Mouse (Mus musculus) neural tube, embryonic 13.5 days (tissue): Measurements from ENCODE around the gene Gm20662. TPM values are rescaled to one million over a fixed set of nuclear protein-coding genes. Genes with fewer than 3 reads are reported as not detected.
A peak's percentile ranks its signal among the peaks of the same experiment; 100 is the strongest.

Experiments used
- ATAC-seq: fragments of 200-750 bp; cut with Nextera tagmentation; 2 replicates; pipeline ENCODE4 v1.8.0; 2017; ENCODE audit warnings: low read depth, mild to moderate bottlenecking, moderate TSS enrichment, moderate library complexity
- H3K27ac ChIP-seq: fragments of 300-500 bp; sonication (generic); replicated peaks from 2 replicates; pipeline ENCODE4 v1.5.1; 2015; ENCODE audit warnings: moderate library complexity, mild to moderate bottlenecking, inconsistent platforms
- H3K27me3 ChIP-seq: fragments of 300-500 bp; sonication (generic); 2 replicates; pipeline ENCODE4 v1.6.1; 2015; ENCODE audit warnings: mild to moderate bottlenecking, inconsistent platforms
- H3K36me3 ChIP-seq: fragments of 300-500 bp; sonication (generic); 2 replicates; pipeline ENCODE4 v1.6.1; 2015; ENCODE audit warnings: mild to moderate bottlenecking, inconsistent platforms
- H3K4me1 ChIP-seq: fragments of 300-500 bp; sonication (generic); replicated peaks from 2 replicates; pipeline ENCODE4 v1.6.1; 2015; ENCODE audit warnings: inconsistent platforms
- H3K4me2 ChIP-seq: fragments of 300-500 bp; sonication (generic); 2 replicates; pipeline ENCODE4 v1.6.1; 2015; ENCODE audit warnings: inconsistent platforms, mild to moderate bottlenecking, moderate library complexity
- H3K4me3 ChIP-seq: fragments of 300-500 bp; sonication (generic); 2 replicates; pipeline ENCODE4 v1.5.1; 2015; ENCODE audit warnings: mild to moderate bottlenecking, inconsistent platforms
- H3K9ac ChIP-seq: fragments of 300-500 bp; sonication (generic); 2 replicates; pipeline ENCODE4 v1.6.1; 2015; ENCODE audit warnings: moderate library complexity, mild to moderate bottlenecking, inconsistent platforms
- H3K9me3 ChIP-seq: fragments of 300-500 bp; sonication (generic); 2 replicates; pipeline ENCODE4 v1.6.1; 2016; ENCODE audit warnings: inconsistent platforms
- WGBS: fragments of 180-500 bp; shearing (Covaris S2); methylation state at CpG from one replicate; pipeline ENCODE4 v1.1.7; 2015; 5-methylcytosine and 5-hydroxymethylcytosine counted together
- polyA plus RNA-seq: library from polyadenylated mRNA; unstranded; fragments of >200 nt; fragmentation: Nextera tagmentation; extraction: Ambion mirVana; gene quantifications from 2 replicates; pipeline ENCODE4 v1.2.1, GENCODE M21; 2015

Gm20662 gene
- polyA plus RNA-seq, 1 experiment from 2014 or later: not detected

DNA sequence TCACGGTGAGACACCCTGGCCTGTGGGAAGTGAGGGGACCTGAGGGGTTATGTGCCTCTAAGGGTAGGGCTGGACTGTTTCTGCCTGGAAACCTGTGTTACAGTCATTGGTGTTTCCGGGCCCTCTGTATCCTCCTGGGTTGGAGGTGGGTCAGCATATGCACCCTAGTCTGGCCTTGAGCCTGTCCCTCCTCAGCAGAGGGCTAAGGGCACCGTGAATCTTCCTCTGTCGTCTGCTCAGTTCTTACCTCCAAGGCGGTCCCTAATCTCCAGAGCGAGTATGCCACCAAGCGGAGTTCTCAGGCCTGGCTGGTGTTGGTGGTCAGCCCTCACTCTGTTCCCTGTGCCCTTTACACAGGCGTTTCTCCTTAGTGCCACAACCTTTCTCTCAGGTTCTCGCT lies 33.2 kb upstream of the Gm20662 start:
- WGBS: 94% methylated on average over 9 of the region's 9 CpGs

DNA sequence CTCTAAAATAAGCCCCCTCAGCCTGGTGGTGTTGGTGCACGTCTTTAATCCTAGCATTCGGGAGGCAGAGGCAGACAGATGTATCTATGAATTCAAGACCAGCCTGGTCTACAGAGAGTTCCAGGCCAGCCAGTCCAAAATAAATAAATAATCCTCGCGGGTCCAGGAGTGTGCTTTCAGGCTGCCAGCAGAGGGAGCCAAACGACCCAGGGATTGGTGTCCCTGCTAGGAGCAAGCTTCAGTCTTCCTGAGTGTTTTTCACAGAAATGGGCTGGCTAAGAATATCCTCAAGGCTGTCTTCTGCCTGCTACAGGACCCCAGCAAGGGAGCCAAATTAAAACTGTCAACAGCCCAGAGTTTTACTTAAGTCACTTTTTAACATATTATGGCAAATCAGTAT lies 32.4 kb upstream of the Gm20662 start:
- Histone ChIP-seq H3K27me3 (no peaks in the 10 kb centered on the region), H3K9ac (no peak overlapping the region), H3K9me3 (no peaks in the 10 kb centered on the region), H3K36me3 (peaks cover 12% of the 10 kb centered on the region; the same call in 1 of the 2 replicates), H3K4me3 (no peak overlapping the region), H3K27ac (no peak overlapping the region), H3K4me1 (peaks cover 12% of the 10 kb centered on the region), H3K4me2 (no peak overlapping the region)
- ATAC-seq: 0 out of 2 replicates have a peak, but pooled peaks have one; percentile 57
- 29% methylated on average over 5 of the region's 5 CpGs for WGBS

More for the DNA sequence above, 33.2 kb upstream of the Gm20662 start:
- H3K4me2 ChIP-seq: no peak overlapping the region
- ATAC-seq: no peak
- no peaks in the 10 kb centered on the region for H3K27me3 ChIP-seq
- H3K4me1 ChIP-seq: peaks cover 12% of the 10 kb centered on the region
- H3K36me3 ChIP-seq: peaks cover 12% of the 10 kb centered on the region; the same call in 1 of the 2 replicates
- H3K9ac ChIP-seq: no peak overlapping the region
- no peak overlapping the region for H3K27ac ChIP-seq
- H3K4me3 ChIP-seq: no peak overlapping the region
- H3K9me3 ChIP-seq: no peaks in the 10 kb centered on the region

DNA sequence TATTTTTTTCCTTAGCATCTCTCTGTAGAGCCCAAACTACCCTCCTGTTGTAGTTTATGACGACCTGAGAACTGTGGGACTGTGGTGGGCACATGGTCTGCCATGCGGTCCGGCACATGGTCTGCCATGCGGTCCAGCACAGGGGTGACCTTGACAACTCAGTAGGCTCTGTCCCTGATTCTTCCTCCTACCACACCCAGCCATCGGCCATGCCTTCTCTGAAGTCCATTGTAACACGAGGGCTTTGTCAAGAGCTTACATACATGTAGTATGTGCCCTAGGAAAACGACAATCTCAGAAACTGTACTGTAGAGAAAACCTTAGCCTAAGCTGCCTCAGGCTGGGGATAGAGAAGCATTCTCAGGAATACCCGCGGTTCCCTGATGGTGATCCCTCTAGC lies 31.5 kb upstream of the Gm20662 start:
- no peak for ATAC-seq
- Histone ChIP-seq H3K4me2 (no peak overlapping the region), H3K36me3 (peaks cover 9% of the 10 kb centered on the region; the same call in 1 of the 2 replicates), H3K4me1 (peaks cover 12% of the 10 kb centered on the region), H3K9me3 (no peaks in the 10 kb centered on the region), H3K27ac (no peak overlapping the region), H3K9ac (no peak overlapping the region), H3K4me3 (no peak overlapping the region), H3K27me3 (no peaks in the 10 kb centered on the region)
- 95% methylated on average over 9 of the region's 9 CpGs for WGBS

DNA sequence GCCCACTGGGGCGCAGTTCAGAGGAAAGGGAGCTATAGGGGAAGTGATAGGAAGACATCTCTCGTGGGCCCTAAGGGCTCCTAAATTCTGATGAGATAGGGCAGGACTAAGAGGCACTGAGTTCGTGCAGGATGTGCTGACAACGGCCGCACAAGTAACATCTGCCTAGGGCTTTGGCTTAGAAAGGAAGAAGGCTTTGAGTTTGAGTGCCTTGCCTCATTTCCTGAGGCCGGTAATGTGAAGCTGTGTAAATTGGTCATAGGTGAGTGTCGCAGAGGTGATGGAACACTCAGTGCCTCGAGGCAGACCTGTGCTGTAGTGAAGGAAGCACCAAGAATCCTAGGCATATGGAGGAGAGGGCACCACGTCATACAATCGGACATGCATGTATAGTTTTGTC lies 29.5 kb upstream of the Gm20662 start:
- Histone ChIP-seq H3K36me3 (0 out of 2 replicates have a peak, but pooled peaks cover 5% of the 10 kb centered on the region), H3K4me1 (peaks cover 3% of the 10 kb centered on the region), H3K4me2 (no peak overlapping the region), H3K4me3 (no peak overlapping the region), H3K27me3 (no peaks in the 10 kb centered on the region), H3K27ac (no peak overlapping the region), H3K9me3 (no peaks in the 10 kb centered on the region), H3K9ac (no peak overlapping the region)
- 91% methylated on average over 10 of the region's 10 CpGs for WGBS
- no peak for ATAC-seq

DNA sequence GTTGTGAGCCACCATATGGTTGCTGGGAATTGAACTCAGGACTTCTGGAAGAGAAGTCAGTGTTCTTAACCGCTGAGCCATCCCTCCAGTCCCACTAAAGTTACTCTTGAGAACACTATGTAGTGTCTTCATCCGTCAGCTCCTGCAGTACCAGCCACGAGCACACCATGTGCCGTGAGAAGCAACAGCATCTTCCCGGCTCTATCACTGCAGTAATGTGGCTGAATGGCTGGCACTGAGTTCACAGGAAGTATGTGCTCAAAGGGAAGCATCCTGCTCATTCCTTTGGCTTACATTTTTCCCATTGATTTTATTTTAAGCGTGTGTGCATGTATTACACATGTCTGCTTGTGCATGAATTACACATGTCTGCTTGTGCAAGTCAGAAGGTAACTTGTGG lies 28.7 kb upstream of the Gm20662 start:
- no peak overlapping the region for H3K4me2 ChIP-seq
- WGBS: 93% methylated on average over 6 of the region's 6 CpGs
- no peak overlapping the region for H3K9ac ChIP-seq
- no peak for ATAC-seq
- 0 out of 2 replicates have a peak, but pooled peaks cover 5% of the 10 kb centered on the region for H3K36me3 ChIP-seq
- H3K9me3 ChIP-seq: no peaks in the 10 kb centered on the region
- H3K27ac ChIP-seq: no peak overlapping the region
- H3K4me3 ChIP-seq: no peak overlapping the region
- no peaks in the 10 kb centered on the region for H3K27me3 ChIP-seq
- no peaks in the 10 kb centered on the region for H3K4me1 ChIP-seq

DNA sequence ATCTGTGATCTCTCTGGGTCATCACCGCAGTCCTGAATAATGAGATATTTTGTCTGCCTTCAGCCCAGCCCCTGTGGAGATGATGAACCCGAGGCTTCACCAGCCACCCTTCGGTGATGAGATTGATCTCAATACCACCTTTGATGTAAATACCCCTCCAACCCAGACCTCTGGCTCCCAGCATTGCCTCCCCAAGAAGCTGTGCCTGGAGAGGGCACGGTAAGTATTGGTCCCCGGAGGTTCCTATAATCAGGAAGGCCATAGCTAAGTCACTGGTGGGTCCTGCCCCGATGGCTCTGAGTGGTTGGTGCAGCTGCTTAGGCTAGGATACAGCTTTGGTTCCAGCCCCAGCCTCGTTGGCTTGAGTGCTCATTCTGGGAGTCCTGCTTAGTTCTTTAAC lies 27.6 kb upstream of the Gm20662 start:
- WGBS: 89% methylated on average over 7 of the region's 7 CpGs
- no peak overlapping the region; the same call in 1 of the 2 replicates for H3K9ac ChIP-seq

DNA sequence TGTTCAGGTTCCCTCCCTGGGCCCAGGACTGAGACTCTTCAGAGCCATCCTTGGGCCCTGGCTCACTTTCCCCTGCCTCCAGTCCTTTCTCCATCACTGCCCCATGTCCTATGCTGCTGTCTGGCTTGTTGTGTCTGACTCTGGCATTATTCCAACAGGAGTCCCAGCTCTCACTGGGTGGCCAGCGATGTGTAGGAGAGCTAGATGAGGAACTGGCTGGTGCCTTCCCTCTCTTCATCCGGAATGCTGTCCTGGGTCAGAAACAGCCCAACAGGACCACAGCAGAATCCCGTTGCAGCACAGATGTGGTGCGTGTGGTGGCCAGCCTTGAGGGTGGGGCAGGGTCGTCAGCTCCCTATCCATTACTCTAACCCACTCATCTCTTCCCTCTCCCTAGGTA lies 25.8 kb upstream of the Gm20662 start:
- 87% methylated on average over 5 of the region's 5 CpGs for WGBS
- 0 out of 2 replicates have a peak, but pooled peaks cover 5% of the 10 kb centered on the region for H3K36me3 ChIP-seq
- no peaks in the 10 kb centered on the region for H3K9me3 ChIP-seq
- no peaks in the 10 kb centered on the region for H3K4me1 ChIP-seq
- no peak for ATAC-seq
- H3K27me3 ChIP-seq: no peaks in the 10 kb centered on the region
- no peak overlapping the region for H3K9ac ChIP-seq
- H3K4me3 ChIP-seq: no peak overlapping the region
- no peak overlapping the region for H3K4me2 ChIP-seq
- H3K27ac ChIP-seq: no peak overlapping the region

More for the DNA sequence above, 27.6 kb upstream of the Gm20662 start:
- H3K4me3 ChIP-seq: no peak overlapping the region
- no peaks in the 10 kb centered on the region for H3K9me3 ChIP-seq
- no peak overlapping the region for H3K27ac ChIP-seq
- no peaks in the 10 kb centered on the region for H3K4me1 ChIP-seq
- H3K27me3 ChIP-seq: no peaks in the 10 kb centered on the region
- no peak for ATAC-seq
- H3K36me3 ChIP-seq: 0 out of 2 replicates have a peak, but pooled peaks cover 5% of the 10 kb centered on the region
- H3K4me2 ChIP-seq: no peak overlapping the region

DNA sequence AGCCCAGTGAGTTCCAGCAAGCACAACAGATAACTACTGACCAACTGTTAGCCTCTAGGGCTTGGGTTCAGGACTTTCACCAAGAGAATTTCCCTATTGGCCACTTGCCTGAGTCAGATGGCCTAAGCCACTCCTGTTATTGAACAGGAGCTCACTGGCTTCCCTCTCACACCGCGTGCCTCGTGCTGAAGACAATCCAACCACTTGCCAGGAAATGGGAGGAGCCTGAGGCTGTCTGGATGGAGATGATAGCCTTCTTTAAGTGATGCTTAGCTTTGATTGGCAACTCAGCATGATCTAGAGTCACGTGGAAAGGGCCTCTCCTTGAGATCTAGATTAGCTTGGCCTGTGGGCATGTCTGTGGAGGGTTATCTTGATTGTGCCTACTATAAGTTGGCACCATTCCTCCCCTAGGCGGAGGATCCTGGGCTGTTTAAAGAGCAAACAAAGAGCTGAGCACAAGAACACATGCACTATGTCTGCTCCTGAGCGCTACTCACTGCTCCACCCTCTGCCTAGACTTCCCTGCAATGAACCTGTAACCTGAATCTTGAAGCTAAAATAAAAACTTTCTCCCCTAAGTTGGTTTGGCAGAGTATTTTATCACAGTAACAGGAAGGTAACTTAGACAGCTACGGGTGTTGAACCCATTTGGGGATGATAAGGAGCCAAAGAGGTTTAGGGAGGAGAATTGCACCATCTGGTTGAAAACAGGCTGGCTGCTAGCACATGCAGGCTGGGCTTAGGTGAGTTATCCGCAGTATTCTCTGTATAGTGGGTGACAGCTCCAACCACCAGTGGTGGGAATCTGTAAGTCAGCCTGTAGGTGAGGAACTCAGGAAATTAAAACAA lies 24.2 kb upstream of the Gm20662 start:
- no peak for ATAC-seq
- Histone ChIP-seq H3K27me3 (no peaks in the 10 kb centered on the region), H3K9ac (no peak overlapping the region), H3K4me2 (no peak overlapping the region), H3K36me3 (0 out of 2 replicates have a peak, but pooled peaks cover 5% of the 10 kb centered on the region), H3K27ac (no peak overlapping the region), H3K9me3 (no peaks in the 10 kb centered on the region), H3K4me1 (0 out of 2 replicates have a peak, but pooled peaks cover 4% of the 10 kb centered on the region), H3K4me3 (no peak overlapping the region)
- 83% methylated on average over 8 of the region's 8 CpGs for WGBS

DNA sequence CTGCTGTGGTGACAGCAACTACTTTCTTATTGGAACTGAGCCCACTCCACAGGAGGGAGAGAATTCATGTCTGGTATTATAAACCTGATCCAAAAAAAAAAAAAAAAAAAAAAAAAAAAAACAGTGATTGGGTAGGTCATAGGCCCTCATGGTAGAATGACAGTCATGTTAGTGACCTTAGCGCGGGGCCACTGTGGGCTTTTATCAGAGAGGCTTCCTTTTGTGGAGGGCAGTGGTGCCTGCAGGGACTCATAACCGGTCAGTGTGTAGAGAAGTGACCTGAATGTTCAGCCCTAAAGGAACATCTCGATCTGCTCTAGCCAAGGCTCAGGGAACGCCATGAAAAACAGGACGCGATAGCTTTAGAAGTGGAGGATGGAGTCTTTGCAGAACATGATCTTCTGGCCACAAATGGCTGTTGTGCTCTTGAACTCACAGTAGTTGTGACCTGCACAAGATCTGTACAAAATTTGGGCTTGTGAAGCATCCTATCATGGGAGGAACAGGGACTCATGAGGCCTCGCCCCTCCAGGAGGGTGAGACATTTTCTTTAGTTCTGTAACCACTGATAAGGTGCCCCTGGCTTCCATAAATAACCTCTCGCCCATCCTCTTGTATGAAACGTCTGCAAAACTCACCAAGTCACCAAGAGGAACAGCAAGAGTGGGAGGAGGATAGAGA lies 21.5 kb upstream of the Gm20662 start:
- H3K36me3 ChIP-seq: 0 out of 2 replicates have a peak, but pooled peaks cover 3% of the 10 kb centered on the region
- no peak overlapping the region for H3K27ac ChIP-seq
- 0 out of 2 replicates have a peak, but pooled peaks cover 4% of the 10 kb centered on the region for H3K4me1 ChIP-seq
- H3K9ac ChIP-seq: no peak overlapping the region
- 84% methylated on average over 10 of the region's 10 CpGs for WGBS
- no peak for ATAC-seq
- H3K27me3 ChIP-seq: no peaks in the 10 kb centered on the region
- no peak overlapping the region for H3K4me3 ChIP-seq
- H3K4me2 ChIP-seq: no peak overlapping the region
- H3K9me3 ChIP-seq: no peaks in the 10 kb centered on the region

DNA sequence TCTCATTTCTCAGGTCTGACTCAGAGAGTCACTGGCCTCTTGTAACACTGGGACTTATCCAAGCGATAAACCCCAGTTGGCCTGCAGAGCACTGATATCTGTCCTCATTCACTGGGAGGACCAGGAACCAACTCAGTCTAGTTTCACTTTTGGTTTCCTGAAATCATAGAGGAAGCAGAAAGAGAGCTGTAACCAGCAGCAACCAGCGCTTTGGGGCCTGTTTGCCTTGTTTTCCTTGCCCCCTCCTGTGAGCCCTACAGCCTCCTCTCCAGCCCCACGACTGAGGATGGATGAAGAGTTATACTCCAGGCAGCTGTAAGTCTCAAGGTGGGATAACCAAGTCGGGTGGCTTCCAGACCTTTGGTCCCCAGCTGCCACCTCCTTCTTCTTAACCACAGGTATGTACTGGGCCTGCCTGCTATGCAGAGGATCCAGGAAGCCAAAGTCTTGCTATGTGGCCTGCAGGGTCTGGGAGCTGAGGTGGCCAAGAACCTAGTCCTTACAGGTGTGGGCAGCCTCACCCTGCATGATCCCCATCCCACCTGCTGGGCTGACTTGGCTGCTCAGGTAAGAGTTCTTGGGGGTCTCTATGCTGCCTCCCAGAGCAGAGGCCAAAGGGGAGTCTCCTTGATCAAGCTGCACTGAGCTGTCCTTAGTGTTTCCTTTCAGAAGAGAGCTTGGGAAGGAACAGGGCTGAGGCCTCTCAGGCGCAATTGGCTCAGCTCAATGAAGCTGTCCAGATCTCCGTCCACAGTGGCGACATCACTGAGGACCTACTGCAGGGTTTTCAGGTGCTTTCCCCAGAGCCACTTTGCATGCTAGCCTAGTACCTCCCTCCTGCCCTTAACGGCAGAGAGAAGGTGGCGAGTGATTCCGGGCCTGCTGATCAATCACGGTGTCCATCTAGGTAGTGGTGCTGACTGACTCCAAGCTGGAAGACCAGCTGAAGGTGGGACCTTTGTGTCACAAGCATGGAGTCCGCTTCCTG lies 20.5 kb upstream of the Gm20662 start, which contains the start of gene Uba7:
Uba7 (plus strand) TSS at position 107 of the 988 bp plus-strand sequence.
- H3K9me3 ChIP-seq: no peaks in the 10 kb centered on the region
- no peaks in the 10 kb centered on the region for H3K36me3 ChIP-seq
- no peak within 1 kb of the TSS for H3K4me2 ChIP-seq
- H3K27me3 ChIP-seq: no peaks in the 10 kb centered on the region
- no peak within 1 kb of the TSS for H3K27ac ChIP-seq
- H3K4me1 ChIP-seq: 0 out of 2 replicates have a peak, but pooled peaks cover 5% of the 10 kb centered on the region
- H3K9ac ChIP-seq: no peak within 1 kb of the TSS
- ATAC-seq: no peak
- H3K4me3 ChIP-seq: no peak within 1 kb of the TSS
- 69% methylated on average over 12 of the region's 12 CpGs for WGBS

DNA sequence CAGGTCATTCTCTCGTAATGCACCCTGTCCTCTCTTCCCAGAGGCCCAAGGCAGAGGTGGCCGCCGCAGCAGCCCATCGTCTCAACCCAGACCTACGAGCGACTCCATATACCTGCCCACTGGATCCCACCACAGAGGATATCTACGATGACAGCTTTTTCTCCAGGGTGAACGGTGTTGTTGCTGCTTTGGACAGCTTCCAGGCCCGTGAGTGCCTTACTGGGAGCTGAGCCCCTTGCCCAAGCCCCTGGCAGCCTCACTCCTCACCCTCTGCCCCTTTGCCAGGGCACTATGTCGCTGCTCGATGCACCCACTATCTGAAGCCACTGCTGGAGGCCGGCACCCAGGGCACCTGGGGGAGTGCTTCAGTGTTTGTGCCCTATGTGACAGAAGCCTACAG lies 17.3 kb upstream of the Gm20662 start:
- H3K9me3 ChIP-seq: no peaks in the 10 kb centered on the region
- no peak overlapping the region for H3K9ac ChIP-seq
- ATAC-seq: no peak
- H3K27ac ChIP-seq: no peak overlapping the region
- no peak overlapping the region for H3K4me3 ChIP-seq
- peaks cover 31% of the 10 kb centered on the region for H3K4me1 ChIP-seq
- no peak overlapping the region for H3K4me2 ChIP-seq
- H3K36me3 ChIP-seq: no peaks in the 10 kb centered on the region
- 90% methylated on average over 12 of the region's 12 CpGs for WGBS
- peaks cover 9% of the 10 kb centered on the region for H3K27me3 ChIP-seq
